Mouse (Mus musculus) heart, embryonic 13.5 days (tissue): ENCODE data around the gene Inpp5f. TPM values are rescaled to one million over a fixed set of nuclear protein-coding genes. Genes with fewer than 3 reads are reported as not detected.
"Not testable (repeated sequence)": the region's sequence is repeated elsewhere in the genome, so short reads cannot be mapped to it uniquely, and the experiment has no call there.

Experiments used
- ATAC-seq: fragments of 200-750 bp; cut with Nextera tagmentation; 2 replicates; pipeline ENCODE4 v1.8.0; 2017; ENCODE audit warnings: moderate TSS enrichment; ENCODE audit not compliant: insufficient number of reproducible peaks, low FRiP score, low TSS enrichment; ENCODE audit errors: extremely low read depth
- H3K27ac ChIP-seq: fragments of 300-500 bp; sonication (generic); replicated peaks from 2 replicates; pipeline ENCODE4 v1.5.1; 2015; ENCODE audit warnings: moderate library complexity, mild to moderate bottlenecking, inconsistent platforms
- H3K27me3 ChIP-seq: fragments of 300-500 bp; sonication (generic); replicated peaks from 2 replicates; pipeline ENCODE4 v1.6.1; 2015; ENCODE audit warnings: mild to moderate bottlenecking, inconsistent platforms
- H3K36me3 ChIP-seq: fragments of 300-500 bp; sonication (generic); 2 replicates; pipeline ENCODE4 v1.6.1; 2015; ENCODE audit warnings: mild to moderate bottlenecking, inconsistent platforms
- H3K4me1 ChIP-seq: fragments of 300-500 bp; sonication (generic); 2 replicates; pipeline ENCODE4 v1.6.1; 2015; ENCODE audit warnings: inconsistent platforms
- H3K4me2 ChIP-seq: fragments of 300-500 bp; sonication (generic); 2 replicates; pipeline ENCODE4 v1.6.1; 2015; ENCODE audit warnings: inconsistent platforms, mild to moderate bottlenecking, moderate library complexity
- H3K4me3 ChIP-seq: fragments of 300-500 bp; sonication (generic); 2 replicates; pipeline ENCODE4 v1.5.1; 2015; ENCODE audit warnings: moderate library complexity, mild to moderate bottlenecking, inconsistent platforms
- H3K9ac ChIP-seq: fragments of 300-500 bp; sonication (generic); 2 replicates; pipeline ENCODE4 v1.6.1; 2015; ENCODE audit warnings: inconsistent platforms, mild to moderate bottlenecking, moderate library complexity
- H3K9me3 ChIP-seq: fragments of 300-500 bp; sonication (generic); 2 replicates; pipeline ENCODE4 v1.6.1; 2016; ENCODE audit warnings: inconsistent platforms
- WGBS: fragments of 180-500 bp; shearing (Covaris S2); methylation state at CpG from one replicate; pipeline ENCODE4 v1.1.7; 2015; ENCODE audit warnings: mixed read lengths; 5-methylcytosine and 5-hydroxymethylcytosine counted together
- polyA plus RNA-seq: library from polyadenylated mRNA; unstranded; fragments of >200 nt; fragmentation: Nextera tagmentation; extraction: Ambion mirVana; gene quantifications from 2 replicates; pipeline ENCODE4 v1.2.1, GENCODE M21; 2015

The Inpp5f gene
- polyA plus RNA-seq, 1 experiment from 2014 or later, result 11.7 TPM

DNA sequence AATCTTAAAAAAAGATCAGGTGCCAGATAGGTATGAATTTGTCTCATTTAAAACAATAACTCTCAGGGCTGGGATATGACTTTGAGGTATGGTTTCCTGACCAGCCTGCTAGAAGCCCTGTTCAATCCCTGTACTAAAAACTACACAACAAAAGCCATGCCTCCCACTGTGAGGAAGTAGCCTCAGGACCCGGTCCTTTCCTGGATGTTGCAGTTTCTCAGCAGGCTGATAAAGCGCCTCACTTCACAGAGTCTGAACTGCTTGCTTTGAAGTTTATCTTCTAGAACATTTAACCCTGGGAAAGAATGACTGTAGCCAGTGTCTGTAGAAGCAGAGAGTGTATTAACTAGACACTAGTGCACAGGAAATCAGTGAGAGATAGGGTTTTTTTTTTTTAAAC is 57.7 kb downstream of the Inpp5f start:
- H3K9me3 ChIP-seq, result no peaks in the 10 kb centered on the region
- H3K27me3 ChIP-seq, result no peaks in the 10 kb centered on the region
- WGBS, result 18% methylated on average over 2 of the region's 2 CpGs
- H3K9ac ChIP-seq, result no peak overlapping the region
- H3K36me3 ChIP-seq, result peaks cover 23% of the 10 kb centered on the region
- H3K4me3 ChIP-seq, result no peak overlapping the region
- no peak for ATAC-seq
- H3K4me1 ChIP-seq, result peaks cover 27% of the 10 kb centered on the region
- no peak overlapping the region for H3K4me2 ChIP-seq
- no peak overlapping the region for H3K27ac ChIP-seq

- H3K4me1 ChIP-seq, result peaks cover 27% of the 10 kb centered on the region
- no peaks in the 10 kb centered on the region for H3K27me3 ChIP-seq
- H3K36me3 ChIP-seq, result peaks cover 27% of the 10 kb centered on the region
- peak overlapping the region; percentile 69; the same call in 1 of the 2 replicates for H3K9ac ChIP-seq
- no peak for ATAC-seq
- peak overlapping the region; percentile 57; the same call in 1 of the 2 replicates for H3K27ac ChIP-seq
- H3K4me3 ChIP-seq, result peak overlapping the region; percentile 27
- 18% methylated on average over 8 of the region's 8 CpGs for WGBS
- peak overlapping the region; percentile 63 for H3K4me2 ChIP-seq
- no peaks in the 10 kb centered on the region for H3K9me3 ChIP-seq
These were observed 60.8 kb downstream of the Inpp5f start for GRCm38 (mm10) chr7:128671952-128672351.

DNA sequence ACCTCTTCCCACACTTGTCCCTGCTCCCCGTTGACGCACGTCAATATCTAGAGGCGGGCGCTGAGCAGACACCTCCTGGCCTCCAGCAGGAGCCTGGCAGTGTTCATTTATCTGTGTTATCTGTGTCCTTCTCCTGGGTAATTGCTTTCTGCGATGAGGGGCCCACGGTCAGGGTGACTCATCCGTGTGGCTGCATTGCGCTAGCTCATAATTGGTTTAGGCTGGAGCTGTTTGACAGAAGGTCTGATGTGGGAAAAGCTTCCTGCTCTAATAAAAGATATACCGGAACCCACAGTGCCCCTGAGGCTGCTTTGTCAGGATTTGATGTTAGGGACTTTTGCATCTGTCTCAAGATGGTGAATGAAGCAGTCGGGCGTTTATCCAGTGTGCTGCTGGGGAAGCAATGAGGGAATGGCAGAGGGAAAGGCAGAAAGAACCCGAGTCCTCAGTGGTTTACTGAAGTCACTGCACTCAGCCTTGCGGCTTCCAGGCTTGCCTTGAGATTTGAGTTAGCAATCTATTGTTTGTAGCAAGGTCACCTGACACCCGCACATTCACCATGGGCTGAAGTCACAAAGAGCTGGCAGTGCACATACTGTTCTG is 61.4 kb downstream of the Inpp5f start:
- 6% methylated on average over 15 of the region's 15 CpGs for WGBS
- no peaks in the 10 kb centered on the region for H3K9me3 ChIP-seq
- peak overlapping the region; percentile 27 for H3K4me3 ChIP-seq
- H3K27me3 ChIP-seq, result no peaks in the 10 kb centered on the region
- H3K9ac ChIP-seq, result peak overlapping the region; percentile 69
- peak overlapping the region; percentile 63 for H3K4me2 ChIP-seq
- H3K36me3 ChIP-seq, result peaks cover 29% of the 10 kb centered on the region
- ATAC-seq, result no peak
- H3K27ac ChIP-seq, result peak overlapping the region; percentile 57
- peaks cover 24% of the 10 kb centered on the region for H3K4me1 ChIP-seq

- no peaks in the 10 kb centered on the region for H3K4me1 ChIP-seq
- WGBS, result 56% methylated on average over 3 of the region's 3 CpGs
- peaks cover 26% of the 10 kb centered on the region for H3K36me3 ChIP-seq
- H3K4me3 ChIP-seq, result no peak overlapping the region
- H3K9ac ChIP-seq, result no peak overlapping the region
- H3K9me3 ChIP-seq, result no peaks in the 10 kb centered on the region; the same call in 1 of the 2 replicates
- H3K27ac ChIP-seq, result no peak overlapping the region
- H3K4me2 ChIP-seq, result no peak overlapping the region
- no peak for ATAC-seq
- H3K27me3 ChIP-seq, result no peaks in the 10 kb centered on the region
These were observed 67.4 kb downstream of the Inpp5f start for GRCm38 (mm10) chr7:128678546-128678945.

DNA sequence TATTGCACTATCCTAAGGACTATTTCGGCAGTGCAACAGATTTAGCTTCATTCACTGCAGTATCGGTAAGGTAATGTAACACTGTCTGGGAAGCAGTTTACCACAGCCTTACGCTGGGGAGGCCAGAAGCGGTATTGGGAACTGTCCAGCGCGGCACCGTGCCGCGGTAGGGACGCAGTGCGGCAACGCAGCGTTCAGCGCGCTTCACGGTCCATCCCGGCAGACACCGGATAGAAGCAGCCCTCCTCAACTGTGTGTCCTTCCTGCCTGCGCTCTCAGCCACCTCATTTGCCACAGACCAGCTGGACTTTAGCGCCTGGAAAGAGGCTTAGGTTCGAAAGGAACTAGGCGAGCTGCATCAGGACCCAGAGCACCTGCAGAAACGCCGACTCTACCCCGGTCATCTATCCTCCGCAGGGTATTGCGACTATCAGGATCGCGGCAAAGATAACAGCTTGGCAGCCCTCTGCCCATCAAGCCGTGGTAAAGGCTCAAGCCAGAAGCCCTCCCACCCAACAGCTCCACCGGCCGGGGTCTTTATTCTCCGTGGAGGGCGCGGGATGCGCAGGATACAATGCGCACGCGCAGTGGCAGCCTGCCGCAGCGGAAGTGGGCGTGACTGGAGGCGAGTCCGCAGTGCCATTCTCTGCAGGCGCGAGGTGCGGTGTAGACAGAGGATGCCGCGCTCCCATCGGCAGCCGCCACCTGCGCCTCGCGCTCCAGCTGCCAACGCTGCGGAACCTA is 76.9 kb downstream of the Inpp5f start:
- no peaks in the 10 kb centered on the region for H3K27me3 ChIP-seq
- ATAC-seq, result no peak; the same call in 1 of the 2 replicates
- peaks cover 73% of the 10 kb centered on the region for H3K36me3 ChIP-seq
- peaks cover 22% of the 10 kb centered on the region for H3K9me3 ChIP-seq
- H3K27ac ChIP-seq, result no peak overlapping the region
- H3K4me2 ChIP-seq, result peak overlapping the region; percentile 74
- H3K4me3 ChIP-seq, result peak overlapping the region; percentile 58
- no peak overlapping the region for H3K9ac ChIP-seq
- H3K4me1 ChIP-seq, result 0 out of 2 replicates have a peak, but pooled peaks cover 3% of the 10 kb centered on the region
- 52% methylated on average over 56 of the region's 56 CpGs for WGBS

GRCm38 (mm10) chr7:128689347-128689746 is 78.2 kb downstream of the Inpp5f start:
- Histone ChIP-seq H3K9me3 (peaks cover 22% of the 10 kb centered on the region), H3K27ac (no peak overlapping the region), H3K4me2 (no peak overlapping the region), H3K27me3 (no peaks in the 10 kb centered on the region), H3K36me3 (peaks cover 71% of the 10 kb centered on the region), H3K4me3 (no peak overlapping the region), H3K9ac (no peak overlapping the region), H3K4me1 (0 out of 2 replicates have a peak, but pooled peaks cover 3% of the 10 kb centered on the region)
- 88% methylated on average over 8 of the region's 8 CpGs for WGBS
- no peak for ATAC-seq

GRCm38 (mm10) chr7:128690070-128690469 is 78.9 kb downstream of the Inpp5f start:
- H3K4me1 ChIP-seq, result 0 out of 2 replicates have a peak, but pooled peaks cover 3% of the 10 kb centered on the region
- no peak overlapping the region for H3K27ac ChIP-seq
- H3K9me3 ChIP-seq, result peaks cover 22% of the 10 kb centered on the region
- peaks cover 71% of the 10 kb centered on the region for H3K36me3 ChIP-seq
- 18% methylated on average over 7 of the region's 7 CpGs for WGBS
- H3K4me3 ChIP-seq, result no peak overlapping the region
- ATAC-seq, result no peak
- H3K27me3 ChIP-seq, result no peaks in the 10 kb centered on the region
- H3K4me2 ChIP-seq, result no peak overlapping the region
- H3K9ac ChIP-seq, result no peak overlapping the region

DNA sequence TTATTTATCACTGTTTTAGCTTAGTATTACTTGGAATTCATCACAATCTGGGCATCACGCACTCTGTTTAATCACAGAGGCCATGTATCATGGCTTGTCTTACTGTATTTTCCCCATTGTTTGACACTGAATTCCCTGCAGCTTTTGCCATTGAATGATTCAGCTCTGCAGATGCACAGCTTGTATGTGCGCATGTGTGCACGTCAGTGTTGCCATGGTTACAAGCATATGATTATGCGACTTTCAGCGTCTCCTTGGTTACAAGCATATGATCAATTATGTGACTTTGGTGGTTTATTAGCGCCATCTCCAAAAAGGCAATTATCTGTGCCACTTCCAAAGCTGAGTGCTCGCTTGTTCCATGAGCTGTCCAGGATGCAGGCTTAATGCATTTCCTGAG is 79.7 kb downstream of the Inpp5f start:
- 77% methylated on average over 7 of the region's 7 CpGs for WGBS
- H3K4me1 ChIP-seq, result 0 out of 2 replicates have a peak, but pooled peaks cover 3% of the 10 kb centered on the region
- H3K4me3 ChIP-seq, result no peak overlapping the region
- H3K36me3 ChIP-seq, result peaks cover 70% of the 10 kb centered on the region
- H3K9ac ChIP-seq, result no peak overlapping the region
- H3K9me3 ChIP-seq, result peaks cover 22% of the 10 kb centered on the region
- ATAC-seq, result no peak
- H3K27ac ChIP-seq, result no peak overlapping the region
- no peak overlapping the region for H3K4me2 ChIP-seq
- H3K27me3 ChIP-seq, result no peaks in the 10 kb centered on the region

GRCm38 (mm10) chr7:128692163-128692562 is 81.0 kb downstream of the Inpp5f start:
- WGBS, result 88% methylated on average over 7 of the region's 7 CpGs
- Histone ChIP-seq H3K27ac (no peak overlapping the region), H3K27me3 (no peaks in the 10 kb centered on the region), H3K4me2 (no peak overlapping the region), H3K9ac (no peak overlapping the region), H3K4me1 (0 out of 2 replicates have a peak, but pooled peaks cover 3% of the 10 kb centered on the region), H3K4me3 (no peak overlapping the region), H3K36me3 (peaks cover 65% of the 10 kb centered on the region), H3K9me3 (peaks cover 15% of the 10 kb centered on the region)
- no peak for ATAC-seq

DNA sequence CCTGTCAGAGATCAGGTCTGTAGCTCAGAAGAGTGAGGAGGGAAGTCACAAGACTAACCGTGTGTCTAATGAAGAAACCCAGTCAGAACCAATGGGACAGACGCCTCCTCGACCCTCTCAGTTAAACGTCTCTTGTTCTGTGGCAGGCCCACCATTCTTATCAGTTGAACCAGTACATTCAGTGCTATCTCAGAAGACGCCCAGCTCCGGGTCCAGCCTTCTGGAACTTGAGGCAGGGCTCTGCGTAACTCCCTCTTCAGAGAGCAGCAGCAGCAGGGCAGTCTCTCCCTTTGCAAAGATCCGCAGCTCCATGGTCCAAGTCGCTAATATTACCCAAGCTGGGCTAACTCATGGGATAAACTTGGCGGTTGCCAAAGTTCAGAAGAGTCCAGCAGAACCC is 83.7 kb downstream of the Inpp5f start:
- Histone ChIP-seq H3K27me3 (no peaks in the 10 kb centered on the region), H3K4me1 (no peaks in the 10 kb centered on the region), H3K9ac (no peak overlapping the region), H3K4me3 (no peak overlapping the region), H3K4me2 (no peak overlapping the region), H3K27ac (no peak overlapping the region), H3K36me3 (peaks cover 69% of the 10 kb centered on the region), H3K9me3 (no peaks in the 10 kb centered on the region)
- 61% methylated on average over 10 of the region's 10 CpGs for WGBS
- no peak for ATAC-seq

- not testable (repeated sequence) for H3K9ac ChIP-seq, H3K4me1 ChIP-seq, H3K27ac ChIP-seq, H3K27me3 ChIP-seq, H3K9me3 ChIP-seq, ATAC-seq, H3K4me3 ChIP-seq, H3K4me2 ChIP-seq
- WGBS, result 69% methylated on average over 6 of the region's 6 CpGs
- peaks cover 90% of the 10 kb centered on the region for H3K36me3 ChIP-seq
These were observed 88.8 kb downstream of the Inpp5f start for GRCm38 (mm10) chr7:128699959-128700358.
